Mouse (Mus musculus) ES-E14 (cell line): ENCODE data around the gene Eif4enif1. TPM values are rescaled to one million over a fixed set of nuclear protein-coding genes. Genes with fewer than 3 reads are reported as not detected.
"Not testable (repeated sequence)": the region's sequence is repeated elsewhere in the genome, so short reads cannot be mapped to it uniquely, and the experiment has no call there.

Experiments used
- DNase-seq: peaks from one replicate; pipeline ENCODE4 v3.0.0-alpha.2; 2013; ENCODE audit warnings: low read depth, low spot score
- H3K27ac ChIP-seq: 2 replicates; pipeline ENCODE4 v1.5.1; 2012; ENCODE audit warnings: low read depth, mild to moderate bottlenecking, low read length, moderate library complexity, mixed read lengths; ENCODE audit not compliant: poor library complexity, insufficient read depth, severe bottlenecking
- H3K36me3 ChIP-seq: 2 replicates; pipeline ENCODE4 v1.6.1; 2012; ENCODE audit warnings: mild to moderate bottlenecking, low read length, moderate library complexity, mixed read lengths; ENCODE audit not compliant: control insufficient read depth, poor library complexity, insufficient read depth, severe bottlenecking
- H3K4me1 ChIP-seq, 2 experiments: fragments of 150-350 bp in 1 of 2; sonication (generic) in 1 of 2; 2 replicates each; pipeline ENCODE4 v1.6.1; 2012; ENCODE audit warnings: low read length in 2 of 2, mild to moderate bottlenecking in 1 of 2, mixed read lengths in 1 of 2; ENCODE audit not compliant: control insufficient read depth in 2 of 2, insufficient read depth in 2 of 2, poor library complexity in 1 of 2
- H3K4me3 ChIP-seq, 2 experiments: fragments of 150-350 bp in 1 of 2; sonication (generic) in 1 of 2; 2 replicates each; pipeline ENCODE4 v1.5.1; 2012; ENCODE audit warnings: low read length in 2 of 2, low read depth in 1 of 2, mild to moderate bottlenecking in 1 of 2, mixed read lengths in 1 of 2; ENCODE audit not compliant: insufficient read depth in 1 of 2, poor library complexity in 1 of 2, severe bottlenecking in 1 of 2
- H3K9ac ChIP-seq: 2 replicates; pipeline ENCODE4 v1.6.1; 2012; ENCODE audit warnings: low read depth, mild to moderate bottlenecking, low read length, mixed read lengths; ENCODE audit not compliant: poor library complexity, insufficient read depth, severe bottlenecking
- H3K9me3 ChIP-seq: fragments of 150-350 bp; sonication (generic); 2 replicates; pipeline ENCODE4 v1.6.1; 2012; ENCODE audit warnings: low read depth, mild to moderate bottlenecking, low read length; ENCODE audit not compliant: control insufficient read depth, insufficient read depth
- CHD2 ChIP-seq: IDR thresholded peaks from 2 replicates; pipeline ENCODE4 v1.6.1; 2014; ENCODE audit warnings: mild to moderate bottlenecking, low read depth, low read length, inconsistent platforms
- HCFC1 ChIP-seq: IDR thresholded peaks from 2 replicates; pipeline ENCODE4 v1.6.1; 2012; ENCODE audit warnings: low read length, inconsistent platforms, borderline replicate concordance; ENCODE audit not compliant: insufficient read depth
- MAFK ChIP-seq: IDR thresholded peaks from 2 replicates; pipeline ENCODE4 v1.6.1; 2014; ENCODE audit warnings: mild to moderate bottlenecking, low read depth, low read length, inconsistent platforms; ENCODE audit not compliant: insufficient read depth
- ZC3H11A ChIP-seq: IDR thresholded peaks from 2 replicates; pipeline ENCODE4 v1.6.1; 2012; ENCODE audit warnings: low read depth, mild to moderate bottlenecking, inconsistent platforms, low read length, borderline replicate concordance
- ZNF384 ChIP-seq: IDR thresholded peaks from 2 replicates; pipeline ENCODE4 v1.6.1; 2012; ENCODE audit warnings: low read depth, low read length, inconsistent platforms
- in situ Hi-C, 2 experiments: fragments of 600-800 bp; cut with MboI; formaldehyde crosslinking; loops; one replicate each; pipeline ENCODE4 v1.15.1; 2025; ENCODE audit warnings: low sequenced_read_pairs in 2 of 2, inconsistent platforms in 1 of 2; ENCODE audit not compliant: unreplicated experiment in 2 of 2
- total RNA-seq: library from RNA; depleted of rRNA; stranded (reverse); fragments of 300-350 nt; gene quantifications from 2 replicates; pipeline ENCODE4 v1.2.3, GENCODE M21; 2012

The Eif4enif1 gene
- total RNA-seq, 1 experiment = 42.3 TPM

DNA sequence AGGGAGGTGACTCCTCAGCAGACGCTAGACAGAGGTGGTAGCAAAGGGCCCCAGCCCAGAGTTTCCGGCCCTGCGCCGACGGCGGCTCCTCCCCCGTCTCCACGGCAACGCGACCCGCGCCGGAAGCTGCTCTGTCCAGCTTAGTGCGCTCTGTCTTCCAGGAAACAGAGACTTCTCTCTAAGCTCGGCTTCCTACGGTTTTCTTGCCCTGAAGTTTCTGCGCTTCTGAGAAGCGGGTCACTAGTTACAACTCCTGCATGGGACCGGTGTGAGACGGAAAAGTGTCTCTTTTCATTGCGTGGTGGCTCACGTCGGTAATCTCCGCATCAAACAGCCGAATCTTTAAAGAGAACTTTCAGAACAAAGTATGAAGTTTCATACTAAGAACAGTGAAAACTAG lies 8.8 kb upstream of the Eif4enif1 start, which contains the start of gene Sfi1:
TSS of gene Sfi1 (minus strand) at position 101 of the 400 bp plus-strand sequence.
- Histone ChIP-seq H3K4me3 (no peak within 1 kb of the TSS), H3K4me1 (no peaks in the 10 kb centered on the region), H3K27ac (no peak within 1 kb of the TSS), H3K9me3 (no peaks in the 10 kb centered on the region), H3K36me3 (no peaks in the 10 kb centered on the region), H3K9ac (no peak within 1 kb of the TSS)
- in situ Hi-C loops = no loop called here
- TF ChIP-seq ZC3H11A (no peak), ZNF384 (no peak), CHD2 (no peak), HCFC1 (no peak), MAFK (no peak)
- no peak for DNase-seq

DNA sequence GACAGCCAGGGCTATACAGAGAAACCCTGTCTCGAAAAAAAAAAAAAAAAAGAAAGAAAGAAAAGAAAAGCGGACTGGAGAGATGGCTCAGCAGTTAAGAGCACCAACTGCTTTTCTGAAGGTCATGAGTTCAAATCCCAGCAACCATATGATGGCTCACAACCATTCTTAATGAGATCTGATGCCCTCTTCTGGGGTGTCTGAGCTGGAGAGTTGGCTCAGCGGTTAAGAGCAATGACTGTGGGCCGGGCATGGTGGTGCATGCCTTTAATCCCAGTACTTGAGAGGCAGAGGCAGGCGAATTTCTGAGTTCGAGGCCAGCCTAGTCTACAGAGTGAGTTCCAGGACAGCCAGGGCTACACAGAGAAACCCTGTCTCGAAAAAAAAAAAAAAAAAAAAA lies 1.6 kb upstream of the Eif4enif1 start:
- H3K9ac ChIP-seq, H3K27ac ChIP-seq, H3K4me3 ChIP-seq, H3K4me1 ChIP-seq, DNase-seq, H3K36me3 ChIP-seq, in situ Hi-C loops, H3K9me3 ChIP-seq: not testable (repeated sequence)

DNA sequence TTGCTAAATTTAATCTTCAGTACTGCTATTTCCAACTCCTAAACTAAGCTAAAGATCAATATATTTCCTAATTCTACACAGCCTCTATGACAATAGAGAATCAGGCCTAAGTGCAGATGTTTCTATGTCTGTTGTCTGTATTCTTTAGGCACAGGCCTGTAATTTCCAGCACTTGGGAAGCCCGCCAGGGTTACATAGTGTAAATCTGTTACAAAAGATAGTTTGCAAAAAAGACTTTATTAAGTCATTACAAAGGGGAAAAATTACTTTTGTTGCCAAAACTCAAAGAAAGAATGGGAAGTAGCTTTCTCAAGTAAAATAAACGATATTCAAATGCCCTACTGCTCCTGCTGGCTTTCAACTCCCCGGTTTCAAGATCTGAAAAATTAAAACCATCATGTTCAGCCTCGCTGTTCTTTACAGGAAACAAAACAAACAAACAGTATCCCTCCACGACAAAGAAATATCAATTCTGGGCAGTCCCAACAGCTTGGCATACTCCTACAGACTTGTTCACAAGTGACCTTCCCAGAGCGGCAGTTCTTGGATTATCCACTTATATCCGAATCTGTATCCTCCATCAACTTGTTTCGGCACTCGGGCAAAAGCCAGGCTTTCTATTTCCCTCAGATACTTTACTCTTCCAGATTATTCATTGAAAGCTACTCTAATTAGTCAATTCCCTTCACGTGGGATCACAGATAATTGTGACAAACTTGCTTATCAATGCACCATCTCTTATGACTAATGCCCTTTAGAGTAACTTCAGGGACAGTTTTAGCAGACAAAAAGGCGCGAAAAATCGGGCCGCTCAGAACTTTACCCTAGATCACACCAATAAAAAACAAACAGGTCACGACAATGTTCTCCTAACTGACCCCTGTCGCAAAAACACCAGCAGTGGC lies 614 bp upstream of the Eif4enif1 start:
- Histone ChIP-seq H3K27ac (peak overlapping the region; percentile 86; the same call in 1 of the 2 replicates), H3K36me3 (peaks cover 2% of the 10 kb centered on the region; the same call in 1 of the 2 replicates), H3K4me1 (no peaks in the 10 kb centered on the region), H3K9ac (peak overlapping the region; percentile 90), H3K9me3 (no peaks in the 10 kb centered on the region), H3K4me3 (peak overlapping the region; percentile 71 to 75)
- TF ChIP-seq MAFK (no peak), ZNF384 (no peak), ZC3H11A (no peak), CHD2 (no peak), HCFC1 (no peak)
- DNase-seq = no peak
- in situ Hi-C loops = no loop called here

DNA sequence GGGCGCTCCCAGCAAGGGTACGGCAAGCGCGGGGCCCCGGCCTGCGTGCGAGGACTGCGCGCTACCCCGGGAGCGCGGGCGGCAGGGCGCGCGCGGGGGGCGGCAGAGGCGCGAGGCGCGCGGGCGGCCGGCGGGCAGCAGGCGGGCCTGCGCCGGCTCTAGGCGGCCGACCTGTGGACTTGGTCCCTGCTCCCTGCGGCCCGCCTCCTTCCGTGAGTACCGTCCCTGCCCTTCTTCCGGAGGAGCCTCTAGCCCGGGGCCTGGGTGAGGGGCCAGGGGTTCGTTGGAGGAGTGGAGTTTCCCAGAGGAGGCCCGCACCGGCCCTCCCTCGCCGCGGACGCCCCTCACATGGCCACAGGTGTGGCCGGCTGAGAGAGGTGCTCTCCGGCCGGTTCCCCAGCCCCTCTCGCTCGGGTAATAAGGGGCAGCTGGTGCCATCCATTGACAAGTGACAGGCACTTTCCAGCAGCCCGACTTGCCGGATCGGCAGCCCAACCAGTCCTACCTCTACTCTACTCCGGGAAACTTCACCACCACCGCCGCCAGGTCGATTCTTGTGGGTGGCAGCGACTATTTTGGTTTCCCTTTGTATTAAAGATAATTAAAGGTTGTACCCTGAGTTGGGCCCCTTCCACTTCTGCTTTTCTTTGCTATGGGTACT lies 719 bp downstream of the Eif4enif1 start:
- peak; percentile 28 for DNase-seq
- H3K4me3 ChIP-seq = peak overlapping the region; percentile 61 to 75
- H3K4me1 ChIP-seq = no peaks in the 10 kb centered on the region
- H3K36me3 ChIP-seq = peaks cover 4% of the 10 kb centered on the region
- TF ChIP-seq ZC3H11A = no peak
- no peak for TF ChIP-seq HCFC1
- no peak for TF ChIP-seq ZNF384
- no peak for TF ChIP-seq CHD2
- no peak for TF ChIP-seq MAFK
- H3K9me3 ChIP-seq = no peaks in the 10 kb centered on the region
- in situ Hi-C loops = no loop called here
- H3K9ac ChIP-seq = peak overlapping the region; percentile 82
- peak overlapping the region; percentile 14; the same call in 1 of the 2 replicates for H3K27ac ChIP-seq

DNA sequence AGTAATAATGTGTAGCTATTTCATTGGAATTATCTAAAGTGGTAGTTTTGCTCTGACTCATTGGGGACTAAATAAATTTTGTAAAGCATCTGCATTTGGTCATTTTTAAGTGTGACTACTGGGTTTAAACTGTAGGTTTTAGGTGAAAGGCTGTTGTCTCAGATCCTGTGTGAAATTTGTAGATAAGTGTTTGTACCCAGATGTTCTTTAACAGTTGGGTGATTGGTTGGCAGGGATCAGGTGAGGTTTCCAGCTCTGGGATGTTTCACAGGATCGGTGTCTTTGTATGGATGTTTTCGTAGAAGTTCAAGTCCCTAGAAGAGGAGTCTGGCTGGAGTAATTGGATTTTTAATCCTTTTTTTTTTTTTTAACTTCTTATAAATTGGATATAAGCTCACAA lies 1.6 kb downstream of the Eif4enif1 start:
- no peak overlapping the region for H3K9ac ChIP-seq
- no peak for DNase-seq
- H3K4me1 ChIP-seq = no peaks in the 10 kb centered on the region
- in situ Hi-C loops = no loop called here
- peak overlapping the region in 1 of 2 experiments; percentile 61; a peak in 2 of 4 replicates for H3K4me3 ChIP-seq
- H3K9me3 ChIP-seq = no peaks in the 10 kb centered on the region
- H3K36me3 ChIP-seq = peaks cover 4% of the 10 kb centered on the region
- no peak overlapping the region for H3K27ac ChIP-seq
- TF ChIP-seq CHD2 (no peak), HCFC1 (no peak)
